Mouse (Mus musculus) hindbrain, embryonic 14.5 days (tissue): ENCODE results near the gene Enox1. TPM values are rescaled to one million over a fixed set of nuclear protein-coding genes. Genes with fewer than 3 reads are reported as not detected.
A peak's percentile ranks its signal among the peaks of the same experiment; 100 is the strongest.

Experiments
- ATAC-seq: fragments of 200-750 bp; cut with Nextera tagmentation; 2 replicates; pipeline ENCODE4 v1.8.0; 2017; ENCODE audit warnings: moderate number of reproducible peaks, mild to moderate bottlenecking, moderate TSS enrichment, moderate library complexity; ENCODE audit not compliant: low FRiP score
- DNase-seq: peaks from one replicate; pipeline ENCODE4 v3.0.0-alpha.2; 2015; ENCODE audit warnings: low spot score
- H3K27ac ChIP-seq: fragments of 300-500 bp; sonication (generic); 2 replicates; pipeline ENCODE4 v1.5.1; 2014; ENCODE audit warnings: mild to moderate bottlenecking, moderate library complexity
- H3K27me3 ChIP-seq: fragments of 300-500 bp; sonication (generic); 2 replicates; pipeline ENCODE4 v1.6.1; 2014; ENCODE audit warnings: mild to moderate bottlenecking, low read length, mixed read lengths; ENCODE audit not compliant: control insufficient read depth, insufficient read depth
- H3K36me3 ChIP-seq: fragments of 300-500 bp; sonication (generic); replicated peaks from 2 replicates; pipeline ENCODE4 v1.6.1; 2014; ENCODE audit not compliant: control insufficient read depth, insufficient read depth
- H3K4me1 ChIP-seq: fragments of 300-500 bp; sonication (generic); replicated peaks from 2 replicates; pipeline ENCODE4 v1.6.1; 2014; ENCODE audit warnings: antibody characterized with exemption, low read length, mixed read lengths; ENCODE audit not compliant: control insufficient read depth, insufficient read depth
- H3K4me2 ChIP-seq: fragments of 300-500 bp; sonication (generic); replicated peaks from 2 replicates; pipeline ENCODE4 v1.6.1; 2014; ENCODE audit warnings: mild to moderate bottlenecking, moderate library complexity
- H3K4me3 ChIP-seq: fragments of 300-500 bp; sonication (generic); replicated peaks from 2 replicates; pipeline ENCODE4 v1.5.1; 2014; ENCODE audit warnings: mild to moderate bottlenecking, low read length
- H3K9ac ChIP-seq: fragments of 300-500 bp; sonication (generic); 2 replicates; pipeline ENCODE4 v1.6.1; 2014
- H3K9me3 ChIP-seq: fragments of 300-500 bp; sonication (generic); 2 replicates; pipeline ENCODE4 v1.6.1; 2016; ENCODE audit warnings: low read length; ENCODE audit not compliant: control insufficient read depth
- WGBS: fragments of 180-500 bp; shearing (Covaris S2); extraction: QIAGEN DNeasy Blood & Tissue Kit; methylation state at CpG from one replicate; pipeline ENCODE4 v1.1.7; 2014; 5-methylcytosine and 5-hydroxymethylcytosine counted together
- polyA plus RNA-seq: library from polyadenylated mRNA; unstranded; fragments of >200 nt; fragmentation: Nextera tagmentation; extraction: Ambion mirVana; gene quantifications from 2 replicates; pipeline ENCODE4 v1.2.1, GENCODE M21; 2014

Enox1 gene
- polyA plus RNA-seq, 1 experiment from 2014 or later: 30.2 TPM

GRCm38 (mm10) chr14:77642314-77642713 lies 485.8 kb downstream of the Enox1 start:
- H3K9me3 ChIP-seq: no peaks in the 10 kb centered on the region
- H3K9ac ChIP-seq: peak overlapping the region; percentile 13; the same call in 1 of the 2 replicates
- no peaks in the 10 kb centered on the region for H3K36me3 ChIP-seq
- no peak overlapping the region for H3K4me2 ChIP-seq
- H3K27ac ChIP-seq: 0 out of 2 replicates have a peak overlapping the region, but pooled peaks have one; percentile 35
- H3K27me3 ChIP-seq: no peaks in the 10 kb centered on the region
- no peak overlapping the region for H3K4me3 ChIP-seq
- WGBS: 71% methylated on average over 6 of the region's 6 CpGs
- ATAC-seq (no peak), DNase-seq (no peak)
- no peaks in the 10 kb centered on the region; the same call in 1 of the 2 replicates for H3K4me1 ChIP-seq

- WGBS: 81% methylated on average over 2 of the region's 2 CpGs
- no peak for ATAC-seq
- Histone ChIP-seq H3K36me3 (no peaks in the 10 kb centered on the region), H3K4me2 (no peak overlapping the region), H3K27me3 (no peaks in the 10 kb centered on the region), H3K4me1 (peaks cover 3% of the 10 kb centered on the region), H3K9me3 (no peaks in the 10 kb centered on the region), H3K4me3 (no peak overlapping the region), H3K9ac (no peak overlapping the region), H3K27ac (no peak overlapping the region)
- no peak for DNase-seq
Measured at GRCm38 (mm10) chr14:77646196-77646595, 489.6 kb downstream of the Enox1 start.

DNA sequence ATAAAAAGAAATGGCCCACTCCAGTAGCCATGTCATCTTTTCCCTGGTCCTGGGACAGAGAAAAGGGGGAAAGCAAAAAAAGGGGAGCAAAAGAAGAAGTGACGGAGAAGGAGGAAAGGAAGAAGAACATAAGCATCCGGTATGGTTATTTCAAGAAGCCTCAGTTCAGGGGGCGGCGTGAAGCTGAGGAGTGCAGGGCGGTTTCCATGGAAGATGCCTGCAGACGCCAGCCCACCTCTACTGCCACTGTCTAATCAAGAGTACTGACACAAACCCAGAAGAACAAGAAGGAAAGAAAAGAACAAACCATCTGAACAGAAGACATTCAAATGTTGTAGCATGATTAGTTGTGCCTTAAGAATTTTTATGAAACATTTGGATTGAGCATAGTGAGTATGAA lies 490.5 kb downstream of the Enox1 start:
- Histone ChIP-seq H3K27ac (no peak overlapping the region), H3K27me3 (no peaks in the 10 kb centered on the region), H3K4me3 (no peak overlapping the region), H3K4me2 (no peak overlapping the region), H3K9me3 (no peaks in the 10 kb centered on the region), H3K9ac (no peak overlapping the region), H3K4me1 (peaks cover 3% of the 10 kb centered on the region), H3K36me3 (no peaks in the 10 kb centered on the region)
- ATAC-seq: no peak
- 97% methylated on average over 6 of the region's 6 CpGs for WGBS
- no peak for DNase-seq

DNA sequence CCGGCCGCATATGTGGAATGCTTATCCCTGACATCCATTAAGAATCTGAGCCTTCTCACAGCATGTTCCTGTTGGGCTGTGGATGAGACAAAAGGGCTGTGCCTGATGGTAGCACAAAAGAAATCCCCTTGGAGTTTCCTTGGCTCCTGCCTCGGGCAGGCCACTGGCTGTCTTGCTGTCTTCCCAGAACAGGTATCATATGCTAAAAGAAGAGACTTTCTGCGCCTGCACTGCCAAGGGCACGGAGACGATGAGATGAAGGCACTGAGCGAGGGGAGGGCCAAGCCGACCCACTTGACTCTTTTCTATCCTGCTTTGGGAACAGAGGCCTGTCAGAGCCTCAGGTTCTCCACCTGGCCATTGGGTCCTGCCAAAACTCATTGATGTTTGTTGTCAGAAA lies 491.7 kb downstream of the Enox1 start:
- no peak for DNase-seq
- no peaks in the 10 kb centered on the region for H3K36me3 ChIP-seq
- H3K27me3 ChIP-seq: no peaks in the 10 kb centered on the region
- WGBS: 70% methylated on average over 8 of the region's 8 CpGs
- H3K4me2 ChIP-seq: no peak overlapping the region
- ATAC-seq: no peak
- no peak overlapping the region for H3K9ac ChIP-seq
- no peak overlapping the region for H3K27ac ChIP-seq
- H3K9me3 ChIP-seq: no peaks in the 10 kb centered on the region
- peaks cover 6% of the 10 kb centered on the region for H3K4me1 ChIP-seq
- no peak overlapping the region for H3K4me3 ChIP-seq

DNA sequence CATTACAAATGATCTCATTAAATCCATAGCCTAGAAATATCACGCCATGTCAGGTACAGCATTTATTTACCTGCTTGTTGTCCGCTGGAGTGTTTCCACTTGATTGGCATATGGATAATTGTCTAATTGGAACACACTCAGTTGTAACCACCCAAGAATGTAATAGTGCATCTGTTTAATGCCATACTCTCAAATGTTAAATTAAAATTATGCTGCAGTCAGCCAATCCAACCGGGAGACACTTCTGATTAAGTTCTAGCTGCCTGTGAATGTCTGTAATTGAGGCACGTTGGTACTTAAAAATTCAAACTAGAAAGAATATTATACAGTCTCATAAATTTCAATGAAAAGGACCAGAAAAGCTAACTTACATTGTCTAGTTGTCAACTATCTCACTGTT lies 502.2 kb downstream of the Enox1 start:
- Histone ChIP-seq H3K36me3 (no peaks in the 10 kb centered on the region), H3K27ac (no peak overlapping the region), H3K9me3 (no peaks in the 10 kb centered on the region; the same call in 1 of the 2 replicates), H3K9ac (no peak overlapping the region), H3K27me3 (no peaks in the 10 kb centered on the region), H3K4me2 (no peak overlapping the region), H3K4me3 (no peak overlapping the region), H3K4me1 (peaks cover 12% of the 10 kb centered on the region; the same call in 1 of the 2 replicates)
- DNase-seq (no peak), ATAC-seq (no peak)
- 47% methylated on average over 4 of the region's 4 CpGs for WGBS

GRCm38 (mm10) chr14:77662273-77662672 lies 505.7 kb downstream of the Enox1 start:
- H3K27ac ChIP-seq: no peak overlapping the region
- 0 out of 2 replicates have a peak, but pooled peaks cover 6% of the 10 kb centered on the region for H3K36me3 ChIP-seq
- no peak for ATAC-seq
- DNase-seq: no peak
- no peak overlapping the region for H3K9ac ChIP-seq
- H3K4me3 ChIP-seq: no peak overlapping the region
- WGBS: 81% methylated on average over 7 of the region's 7 CpGs
- no peak overlapping the region for H3K4me2 ChIP-seq
- H3K4me1 ChIP-seq: 0 out of 2 replicates have a peak, but pooled peaks cover 9% of the 10 kb centered on the region
- H3K9me3 ChIP-seq: no peaks in the 10 kb centered on the region
- H3K27me3 ChIP-seq: no peaks in the 10 kb centered on the region

GRCm38 (mm10) chr14:77662994-77663393 lies 506.4 kb downstream of the Enox1 start:
- DNase-seq: no peak
- no peaks in the 10 kb centered on the region for H3K27me3 ChIP-seq
- no peaks in the 10 kb centered on the region for H3K9me3 ChIP-seq
- H3K4me3 ChIP-seq: no peak overlapping the region
- no peak overlapping the region for H3K4me2 ChIP-seq
- WGBS: 78% methylated on average over 8 of the region's 8 CpGs
- H3K36me3 ChIP-seq: 0 out of 2 replicates have a peak, but pooled peaks cover 6% of the 10 kb centered on the region
- peaks cover 11% of the 10 kb centered on the region; the same call in 1 of the 2 replicates for H3K4me1 ChIP-seq
- H3K9ac ChIP-seq: no peak overlapping the region
- ATAC-seq: no peak
- H3K27ac ChIP-seq: no peak overlapping the region

GRCm38 (mm10) chr14:77668096-77668495 lies 511.5 kb downstream of the Enox1 start:
- Histone ChIP-seq H3K4me1 (peaks cover 14% of the 10 kb centered on the region; the same call in 1 of the 2 replicates), H3K27ac (no peak overlapping the region), H3K4me3 (no peak overlapping the region), H3K27me3 (no peaks in the 10 kb centered on the region), H3K9ac (no peak overlapping the region), H3K4me2 (no peak overlapping the region), H3K36me3 (0 out of 2 replicates have a peak, but pooled peaks cover 6% of the 10 kb centered on the region), H3K9me3 (no peaks in the 10 kb centered on the region)
- 36% methylated on average over 3 of the region's 3 CpGs for WGBS
- DNase-seq: no peak
- no peak for ATAC-seq

GRCm38 (mm10) chr14:77669494-77669893 lies 512.9 kb downstream of the Enox1 start:
- Histone ChIP-seq H3K27me3 (no peaks in the 10 kb centered on the region), H3K4me1 (peaks cover 12% of the 10 kb centered on the region; the same call in 1 of the 2 replicates), H3K9me3 (no peaks in the 10 kb centered on the region), H3K4me2 (no peak overlapping the region), H3K9ac (no peak overlapping the region), H3K36me3 (0 out of 2 replicates have a peak, but pooled peaks cover 5% of the 10 kb centered on the region), H3K27ac (no peak overlapping the region), H3K4me3 (no peak overlapping the region)
- WGBS: 64% methylated on average over 7 of the region's 7 CpGs
- DNase-seq: no peak
- no peak for ATAC-seq

GRCm38 (mm10) chr14:77670945-77671344 lies 514.4 kb downstream of the Enox1 start:
- Histone ChIP-seq H3K9ac (no peak overlapping the region), H3K4me2 (no peak overlapping the region), H3K27me3 (no peaks in the 10 kb centered on the region), H3K27ac (no peak overlapping the region), H3K4me3 (no peak overlapping the region), H3K9me3 (no peaks in the 10 kb centered on the region), H3K36me3 (no peaks in the 10 kb centered on the region), H3K4me1 (peaks cover 12% of the 10 kb centered on the region; the same call in 1 of the 2 replicates)
- WGBS: 81% methylated on average over 5 of the region's 5 CpGs
- ATAC-seq: no peak
- DNase-seq: no peak
